Mouse (Mus musculus) layer of hippocampus, adult 9-11 months (tissue): ENCODE data around the gene Kif1c.
"Not testable (repeated sequence)": the region's sequence is repeated elsewhere in the genome, so short reads cannot be mapped to it uniquely, and the experiment has no call there.

Experiments
- DNase-seq: peaks from one replicate; pipeline ENCODE4 v3.0.0; 2022

The Kif1c gene

GRCm38 (mm10) chr11:70747876-70748545 lies 47.7 kb downstream of the Kif1c start:
- no peak for DNase-seq

GRCm38 (mm10) chr11:70752337-70753017 lies 52.1 kb downstream of the Kif1c start:
- no peak for DNase-seq

GRCm38 (mm10) chr11:70753146-70753545 lies 52.8 kb downstream of the Kif1c start:
- DNase-seq, result no peak

GRCm38 (mm10) chr11:70754476-70754875 lies 54.1 kb downstream of the Kif1c start:
- DNase-seq, result no peak

- no peak for DNase-seq
These were observed 54.6 kb downstream of the Kif1c start for GRCm38 (mm10) chr11:70754958-70755357.

- peak; percentile 58 for DNase-seq
These were observed 55.3 kb downstream of the Kif1c start for GRCm38 (mm10) chr11:70755645-70756044.

GRCm38 (mm10) chr11:70760446-70760845 lies 60.1 kb downstream of the Kif1c start:
- not testable (repeated sequence) for DNase-seq

- no peak for DNase-seq
These were observed 62.3 kb downstream of the Kif1c start for GRCm38 (mm10) chr11:70762641-70763040.

GRCm38 (mm10) chr11:70763582-70763935 lies 63.2 kb downstream of the Kif1c start:
- DNase-seq, result no peak

GRCm38 (mm10) chr11:70763936-70764808 lies 63.8 kb downstream of the Kif1c start, which contains the start of gene Zfp3:
Gene Zfp3, plus strand, starts transcription at chr11:70764209.
- DNase-seq, result peak; percentile 83

- DNase-seq, result no peak
These were observed 65.6 kb downstream of the Kif1c start for GRCm38 (mm10) chr11:70765776-70766445.

GRCm38 (mm10) chr11:70770804-70771203 lies 70.5 kb downstream of the Kif1c start:
- DNase-seq, result no peak

- peak; percentile 70 for DNase-seq
These were observed 76.7 kb downstream of the Kif1c start for GRCm38 (mm10) chr11:70776830-70777571.

GRCm38 (mm10) chr11:70777634-70778033 lies 77.3 kb downstream of the Kif1c start:
- no peak for DNase-seq

GRCm38 (mm10) chr11:70778058-70778457 lies 77.7 kb downstream of the Kif1c start:
- DNase-seq, result not testable (repeated sequence)
